Mouse (Mus musculus) adrenal gland, postnatal 14 days (tissue): ENCODE results near the gene Cd300lg. TPM values are rescaled to one million over a fixed set of nuclear protein-coding genes. Genes with fewer than 3 reads are reported as not detected.

Source experiments
- DNase-seq: peaks from one replicate; pipeline ENCODE4 v3.0.0; 2021; ENCODE audit warnings: mixed read lengths
- total RNA-seq: library from RNA; stranded (reverse); gene quantifications from 2 replicates; pipeline ENCODE4 v1.2.3, GENCODE M21; 2021

The Cd300lg gene
- total RNA-seq, 1 experiment from 2014 or later: 50.5 TPM

GRCm38 (mm10) chr11:102051954-102052353 is 10.6 kb downstream of the Cd300lg start:
- DNase-seq: peak; percentile 59

- DNase-seq: no peak
Observed at GRCm38 (mm10) chr11:102052697-102053096, 11.4 kb downstream of the Cd300lg start.

- peak; percentile 53 for DNase-seq
Observed at GRCm38 (mm10) chr11:102053183-102053582, 11.9 kb downstream of the Cd300lg start.

GRCm38 (mm10) chr11:102053847-102054246 is 12.5 kb downstream of the Cd300lg start:
- DNase-seq: peak; percentile 76

- peak; percentile 86 for DNase-seq
Observed at GRCm38 (mm10) chr11:102061236-102061940, 20.1 kb downstream of the Cd300lg start.

- DNase-seq: no peak
Observed at GRCm38 (mm10) chr11:102061941-102062473, 20.7 kb downstream of the Cd300lg start.

- no peak for DNase-seq
Observed at GRCm38 (mm10) chr11:102063076-102063475, 21.8 kb downstream of the Cd300lg start.

- DNase-seq: no peak
Observed at GRCm38 (mm10) chr11:102068969-102069368, 27.7 kb downstream of the Cd300lg start.

GRCm38 (mm10) chr11:102069633-102070032 is 28.3 kb downstream of the Cd300lg start:
- no peak for DNase-seq

GRCm38 (mm10) chr11:102070426-102070825 is 29.1 kb downstream of the Cd300lg start:
- no peak for DNase-seq

GRCm38 (mm10) chr11:102072729-102073128 is 31.4 kb downstream of the Cd300lg start:
- no peak for DNase-seq

- DNase-seq: no peak
Observed at GRCm38 (mm10) chr11:102073722-102074121, 32.4 kb downstream of the Cd300lg start.

GRCm38 (mm10) chr11:102082322-102082721 is 41.0 kb downstream of the Cd300lg start:
- peak; percentile 87 for DNase-seq

GRCm38 (mm10) chr11:102083193-102083592 is 41.9 kb downstream of the Cd300lg start:
- peak; percentile 48 for DNase-seq

GRCm38 (mm10) chr11:102084159-102084558 is 42.9 kb downstream of the Cd300lg start:
- DNase-seq: no peak

GRCm38 (mm10) chr11:102086331-102086730 is 45.0 kb downstream of the Cd300lg start:
- DNase-seq: peak; percentile 45

GRCm38 (mm10) chr11:102087081-102087751 is 45.9 kb downstream of the Cd300lg start:
- peak; percentile 91 for DNase-seq

- DNase-seq: peak; percentile 82
Observed at GRCm38 (mm10) chr11:102087931-102088898, 46.9 kb downstream of the Cd300lg start, which contains the start of gene Mpp2. Mpp2 (minus strand) TSS chr11:102088515.

GRCm38 (mm10) chr11:102089088-102089808 is 47.9 kb downstream of the Cd300lg start:
- DNase-seq: peak; percentile 73

GRCm38 (mm10) chr11:102095676-102096075 is 54.4 kb downstream of the Cd300lg start:
- no peak for DNase-seq

- no peak for DNase-seq
Observed at GRCm38 (mm10) chr11:102096446-102096845, 55.1 kb downstream of the Cd300lg start.
